Mouse (Mus musculus): Measurements from ENCODE around the gene Dact3.

The Dact3 gene

DNA sequence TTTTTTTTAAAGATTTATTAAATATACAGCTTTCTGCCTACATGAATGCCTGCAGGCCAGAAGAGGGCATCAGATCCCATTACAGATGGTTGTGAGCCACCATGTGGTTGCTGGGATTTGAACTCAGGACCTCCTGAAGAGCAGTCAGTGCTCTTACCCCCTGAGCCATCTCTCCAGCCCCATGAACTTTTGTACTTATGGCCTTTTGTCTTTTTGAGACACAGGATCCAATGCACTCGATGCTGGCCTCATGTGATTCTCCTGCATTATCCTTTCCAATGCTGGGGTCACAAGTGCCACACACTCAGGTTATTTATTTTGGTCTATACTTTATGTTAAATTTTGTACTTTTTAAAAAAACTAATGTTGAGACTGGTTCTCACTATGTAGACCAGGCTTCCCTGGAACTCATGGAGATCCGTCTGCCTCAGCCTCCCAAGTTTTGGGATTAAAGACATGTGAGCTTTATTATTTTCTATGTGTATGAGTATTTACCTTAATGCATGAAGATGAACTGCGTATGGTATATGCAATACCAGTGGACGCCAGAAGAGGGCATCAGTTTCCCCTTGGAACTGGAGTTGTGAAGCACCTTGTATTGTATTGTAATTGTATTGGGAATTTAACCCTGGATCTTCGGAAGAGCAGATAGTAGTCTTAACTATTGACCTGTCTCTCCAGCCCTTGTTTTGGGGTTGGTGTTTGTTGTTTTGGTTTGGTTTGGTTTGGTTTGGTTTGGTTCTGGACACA lies 15.0 kb upstream of the Dact3 start:
- DNase-seq = peak; percentile 74

DNA sequence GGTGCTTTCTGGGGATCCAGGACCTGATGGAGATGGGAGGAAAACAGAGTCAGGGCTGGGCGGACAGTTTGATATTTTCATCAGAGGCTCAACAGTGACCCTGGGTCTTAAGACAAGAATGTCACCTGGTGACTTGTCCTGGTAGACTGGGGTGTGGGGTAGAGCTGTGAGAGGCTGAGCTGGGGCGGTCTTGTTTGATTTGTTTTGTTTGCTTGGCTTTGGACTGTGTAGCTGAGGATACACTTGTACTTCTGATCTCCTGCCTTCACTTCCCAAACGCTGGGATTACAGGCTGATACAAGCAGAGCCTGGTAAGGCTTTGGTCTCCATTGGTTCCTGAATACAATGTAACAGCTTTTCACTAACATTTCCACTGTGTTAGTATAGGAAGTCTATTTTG lies 7.6 kb upstream of the Dact3 start:
- no peak for DNase-seq

DNA sequence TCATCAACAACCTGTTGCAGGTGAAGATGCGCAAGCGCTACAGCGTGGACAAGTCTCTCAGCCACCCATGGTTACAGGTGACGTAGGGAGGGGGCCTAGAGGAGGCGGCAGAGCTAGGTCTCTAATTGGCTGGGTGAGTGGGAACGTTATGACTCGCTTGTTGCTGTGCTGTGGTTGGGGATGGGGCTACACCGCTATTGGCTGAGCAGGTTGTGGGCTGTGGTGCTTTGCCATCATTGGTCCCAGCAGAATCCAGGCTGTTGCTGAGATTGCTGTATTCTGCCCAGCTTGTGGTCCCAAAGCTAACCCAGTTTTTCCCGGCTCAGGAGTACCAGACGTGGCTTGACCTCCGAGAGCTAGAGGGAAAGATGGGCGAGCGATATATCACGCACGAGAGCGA lies 5.6 kb upstream of the Dact3 start:
- DNase-seq = peak; percentile 68

DNA sequence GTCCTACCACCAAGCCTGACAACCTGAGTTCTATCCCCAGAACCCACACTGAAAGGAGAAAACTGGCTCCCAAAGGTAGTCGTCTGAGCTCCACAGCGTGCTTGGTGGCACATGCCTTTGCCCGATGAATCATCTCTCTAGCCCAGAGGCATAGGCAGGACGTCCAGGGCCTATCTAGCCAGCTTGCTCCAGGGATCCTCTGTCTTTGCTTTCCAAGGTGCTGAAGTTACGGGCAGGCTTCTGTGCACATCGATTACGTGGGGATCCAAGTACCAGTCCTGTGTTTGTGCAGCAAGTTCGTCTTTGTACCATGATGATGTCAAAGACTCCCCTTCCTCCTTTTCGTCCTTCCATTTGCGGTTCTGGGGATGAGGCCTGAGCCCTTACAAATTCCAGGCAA lies 3.5 kb upstream of the Dact3 start:
- DNase-seq = no peak

DNA sequence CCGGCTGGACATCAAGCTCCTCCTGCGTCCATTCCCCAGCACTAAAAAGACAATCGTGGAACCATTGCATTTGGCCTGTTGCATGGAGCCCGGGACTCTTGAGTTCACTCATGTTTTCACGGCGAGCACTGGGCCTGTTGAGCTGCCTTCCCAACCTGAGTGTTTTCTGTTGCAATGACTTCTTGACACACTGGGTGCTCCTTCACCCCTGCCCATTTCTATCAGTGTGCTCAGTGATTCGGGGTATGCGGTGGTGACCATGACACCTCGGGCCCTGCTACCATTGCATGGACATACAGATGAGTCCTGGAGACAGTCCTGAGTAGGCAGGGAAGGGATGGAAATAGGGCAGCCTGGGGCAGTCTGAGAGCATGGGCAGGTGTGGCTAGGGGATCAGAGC lies 2.6 kb upstream of the Dact3 start:
- DNase-seq = no peak

DNA sequence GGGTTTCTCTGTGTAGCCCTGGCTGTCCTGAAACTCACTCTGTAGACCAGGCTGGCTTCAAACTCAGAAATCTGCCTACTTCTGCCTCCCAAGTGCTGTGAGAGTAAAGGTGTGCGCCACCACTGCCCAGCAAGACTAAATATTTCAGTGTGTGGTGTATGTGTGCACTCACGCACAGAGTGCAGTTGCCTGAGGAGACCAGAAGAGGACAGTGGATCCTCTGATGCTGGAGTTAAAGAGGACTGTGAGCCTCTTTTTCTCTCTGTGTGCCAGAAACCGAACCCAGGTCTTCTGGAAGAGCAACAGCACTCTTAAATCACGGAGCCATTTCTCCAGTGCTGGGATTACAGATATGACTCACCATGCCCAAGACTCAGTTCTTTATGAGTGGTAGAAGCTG lies 1.7 kb upstream of the Dact3 start:
- no peak for DNase-seq

DNA sequence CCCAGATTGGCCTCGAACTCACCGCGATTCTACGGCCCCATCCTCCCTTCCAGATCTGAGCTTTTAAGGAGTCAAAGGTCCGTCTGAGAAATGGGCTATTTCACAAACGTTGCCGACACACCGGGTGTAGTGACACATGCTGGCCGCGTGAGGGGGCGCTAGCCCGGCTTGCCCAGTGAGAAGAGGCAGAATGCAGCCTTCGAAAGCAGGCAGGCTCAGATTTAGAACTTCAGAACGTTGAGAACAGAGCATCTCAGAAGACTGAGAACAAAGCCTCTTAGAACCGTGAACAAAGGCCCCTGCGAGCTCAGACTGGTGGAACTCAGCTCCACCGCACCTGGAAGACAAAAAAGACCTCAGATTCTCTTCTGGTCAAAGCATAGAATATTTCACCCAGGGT lies 927 bp upstream of the Dact3 start:
- DNase-seq = peak; percentile 85

DNA sequence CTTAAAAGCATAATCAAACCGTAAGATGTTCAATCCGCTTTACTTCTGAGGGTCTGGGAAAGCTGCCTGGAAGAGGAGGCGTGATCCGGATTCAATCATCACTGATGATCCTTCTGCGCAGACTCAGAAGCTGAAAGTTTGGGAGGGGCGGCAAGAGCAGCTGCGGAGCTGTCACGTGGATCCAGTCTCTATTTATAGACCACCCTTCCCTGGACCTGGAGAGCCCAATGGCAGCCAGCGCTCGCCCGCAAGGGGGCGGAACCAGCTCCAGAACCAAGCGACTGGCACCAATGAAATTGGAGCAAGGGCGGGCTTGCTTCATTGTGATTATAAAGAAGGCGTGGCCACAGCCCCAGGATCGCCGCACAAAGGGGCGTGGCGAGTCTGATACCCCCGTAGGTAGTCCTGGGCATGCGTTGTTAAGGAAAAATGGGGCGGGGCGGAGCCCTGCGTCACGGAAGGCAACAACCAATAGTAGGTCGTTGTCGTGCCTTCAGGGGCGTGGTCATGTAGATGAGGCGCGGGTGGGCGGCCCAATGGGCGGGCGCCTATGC lies 284 bp upstream of the Dact3 start:
- peak; percentile 100 for DNase-seq

DNA sequence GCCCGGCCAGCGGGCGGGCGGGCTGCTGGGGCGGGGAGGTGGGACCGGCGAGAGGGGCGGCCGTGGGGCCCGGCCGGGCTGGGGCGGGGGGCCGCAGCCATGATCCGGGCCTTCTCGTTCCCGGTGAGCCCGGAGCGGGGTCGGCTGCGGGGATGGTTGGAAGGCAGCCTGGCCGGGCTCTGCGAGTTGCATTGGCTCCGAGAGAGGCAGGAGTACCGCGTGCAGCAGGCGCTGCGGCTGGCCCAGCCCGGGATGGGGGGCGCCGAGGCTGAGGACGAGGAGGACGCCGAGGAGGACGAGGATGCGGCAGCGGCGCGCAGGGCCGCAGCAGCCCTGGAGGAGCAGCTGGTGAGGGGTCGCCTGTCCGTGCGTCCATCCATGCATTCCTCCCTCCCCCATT lies 209 bp downstream of the Dact3 start:
- DNase-seq = no peak

DNA sequence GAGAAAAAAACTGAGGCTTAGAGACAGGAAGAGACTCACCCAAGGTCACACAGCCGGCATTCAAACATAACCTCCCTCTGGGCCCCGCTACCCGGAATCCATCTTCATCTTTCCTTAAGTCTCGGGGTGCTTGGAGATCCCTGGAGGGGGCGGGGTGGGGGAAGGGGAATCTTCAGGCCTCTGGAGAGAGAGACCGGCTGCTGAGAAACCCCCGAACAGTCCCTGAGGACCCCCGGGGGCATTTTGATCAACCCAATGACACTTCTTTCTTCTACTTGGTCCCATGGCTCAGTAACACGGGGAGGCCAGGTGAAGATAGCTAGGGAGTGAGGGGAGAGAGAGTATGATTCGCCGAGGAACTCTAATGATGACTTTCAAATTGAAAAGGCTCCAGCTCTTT lies 889 bp downstream of the Dact3 start:
- no peak for DNase-seq

DNA sequence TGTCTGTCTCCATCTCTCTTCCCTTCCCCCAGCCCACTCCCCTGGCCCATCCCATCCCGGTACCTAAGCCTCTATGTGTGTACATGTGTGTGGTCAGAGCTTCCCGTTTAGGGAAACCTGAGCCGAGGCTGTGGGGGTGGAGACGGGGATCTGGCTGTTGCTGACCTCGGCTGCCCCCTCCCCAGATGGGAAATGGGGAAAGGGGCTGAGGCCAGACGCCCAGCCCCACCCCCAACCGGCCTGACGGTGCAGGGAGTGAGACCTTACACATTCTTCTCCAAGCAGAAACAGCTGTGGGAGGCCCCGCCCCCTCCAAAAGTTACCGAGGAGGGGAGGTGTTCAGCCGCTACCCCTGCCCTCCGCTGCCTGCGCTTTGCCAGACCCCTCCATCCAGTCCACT lies 1.5 kb downstream of the Dact3 start:
- peak; percentile 73 for DNase-seq

DNA sequence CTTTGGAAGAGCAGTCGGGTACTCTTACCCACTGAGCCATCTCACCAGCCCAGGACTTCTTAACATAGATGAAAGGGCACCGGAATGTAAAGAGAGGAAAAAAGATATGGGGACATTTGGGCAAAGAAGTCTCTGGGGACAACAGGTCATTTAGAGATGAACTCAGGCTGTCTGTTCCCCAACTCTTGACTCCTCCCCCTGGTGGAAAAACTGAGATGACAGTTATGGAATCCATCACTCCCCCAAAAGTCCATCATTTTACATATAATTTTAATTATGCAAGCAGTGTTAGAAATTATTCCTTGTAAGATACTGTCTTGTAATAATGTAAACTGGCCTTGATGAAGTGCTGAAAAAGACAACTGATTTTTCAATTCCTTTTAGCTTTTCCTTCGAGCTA lies 2.6 kb downstream of the Dact3 start:
- no peak for DNase-seq

DNA sequence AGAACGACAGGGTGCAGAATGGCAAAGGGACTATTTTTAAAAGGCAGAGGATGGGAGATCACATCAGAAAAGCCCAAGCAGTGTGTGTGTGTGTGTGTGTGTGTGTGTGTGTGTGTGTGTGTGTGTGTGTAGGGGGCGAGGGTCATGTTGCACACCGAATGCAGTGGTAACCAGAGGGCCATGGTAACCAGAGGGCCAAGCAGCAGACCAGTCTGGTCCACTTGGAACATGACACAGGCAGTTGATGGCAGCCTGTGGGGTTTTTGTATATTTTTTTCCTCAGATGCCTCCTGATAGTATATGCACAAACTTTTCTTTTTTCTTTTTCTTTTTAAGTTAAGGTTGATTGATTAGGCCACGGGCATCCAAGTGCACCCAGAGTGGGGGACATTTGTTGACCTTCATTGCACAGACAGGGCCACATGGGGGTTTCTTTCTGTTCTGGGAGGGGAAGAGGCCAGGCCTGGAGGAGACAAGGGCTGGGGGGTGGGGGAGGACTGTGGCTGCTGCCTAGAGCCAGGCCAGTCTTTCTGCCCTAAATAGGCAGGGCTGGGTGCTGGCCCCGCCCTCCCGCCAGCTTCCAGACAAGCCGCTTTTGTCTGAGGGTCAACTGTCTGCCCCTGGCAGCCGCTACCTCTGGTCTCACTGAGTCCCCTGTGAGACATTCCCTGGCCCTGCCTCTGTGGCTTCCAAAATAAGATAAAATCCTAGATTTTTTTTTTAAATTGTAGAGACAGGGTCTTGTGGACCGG lies 4.9 kb downstream of the Dact3 start:
- DNase-seq = peak; percentile 73

DNA sequence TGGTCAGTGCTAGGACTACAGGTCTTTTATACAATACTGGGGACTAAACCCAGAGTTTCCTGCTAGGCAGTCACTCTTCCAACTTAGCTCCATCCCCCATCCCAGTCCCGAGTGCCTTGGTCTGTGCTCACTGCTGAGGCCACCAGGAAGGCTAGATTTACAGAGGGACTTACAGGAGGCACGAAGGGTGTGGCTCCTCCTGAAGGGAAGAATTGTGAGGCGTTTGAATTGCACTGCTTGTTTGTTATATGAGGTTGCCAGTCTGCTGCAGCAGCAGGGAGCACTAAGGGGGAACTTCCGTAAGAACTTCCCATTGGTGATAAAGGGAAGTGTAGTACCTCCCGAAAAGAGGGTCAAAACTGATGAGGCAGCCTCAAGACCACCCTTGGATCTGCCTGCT lies 5.5 kb downstream of the Dact3 start:
- DNase-seq = no peak

DNA sequence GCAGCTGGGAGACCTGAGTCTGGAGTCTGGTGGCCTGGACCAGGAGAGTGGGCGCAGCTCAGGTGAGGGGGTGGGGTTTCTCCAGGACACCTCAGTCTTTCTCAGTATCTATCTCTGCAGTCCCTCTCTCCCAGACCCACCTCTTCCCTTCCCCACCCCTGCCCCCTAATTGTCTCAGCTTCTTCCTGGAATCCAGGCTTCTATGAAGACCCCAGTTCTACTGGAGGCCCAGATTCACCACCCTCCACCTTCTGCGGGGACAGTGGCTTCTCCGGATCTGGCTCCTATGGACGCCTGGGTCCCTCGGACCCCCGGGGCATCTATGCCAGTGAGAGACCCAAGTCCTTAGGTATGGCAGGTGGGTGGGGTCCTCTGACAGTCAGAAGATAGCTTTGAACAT lies 8.0 kb downstream of the Dact3 start:
- no peak for DNase-seq

DNA sequence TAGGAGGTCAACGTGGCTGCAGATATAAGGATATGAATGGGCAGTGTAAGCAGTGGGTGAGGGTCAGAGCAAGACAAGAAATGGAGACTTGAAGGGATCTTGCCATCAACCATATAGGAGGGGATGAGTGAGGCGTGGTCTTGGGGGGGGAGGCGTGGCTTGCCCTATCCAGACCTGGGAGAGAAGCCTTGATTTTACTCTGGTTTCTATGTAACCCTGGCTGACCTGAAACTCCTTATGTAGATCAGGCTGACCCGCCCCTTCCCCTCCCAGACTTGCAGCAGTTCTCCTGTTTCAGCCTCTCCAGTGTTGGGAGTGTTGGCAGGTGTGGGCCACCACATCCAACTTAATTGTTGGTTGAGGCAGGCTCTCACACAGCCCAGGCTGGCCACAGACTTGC lies 9.2 kb downstream of the Dact3 start:
- DNase-seq = no peak

DNA sequence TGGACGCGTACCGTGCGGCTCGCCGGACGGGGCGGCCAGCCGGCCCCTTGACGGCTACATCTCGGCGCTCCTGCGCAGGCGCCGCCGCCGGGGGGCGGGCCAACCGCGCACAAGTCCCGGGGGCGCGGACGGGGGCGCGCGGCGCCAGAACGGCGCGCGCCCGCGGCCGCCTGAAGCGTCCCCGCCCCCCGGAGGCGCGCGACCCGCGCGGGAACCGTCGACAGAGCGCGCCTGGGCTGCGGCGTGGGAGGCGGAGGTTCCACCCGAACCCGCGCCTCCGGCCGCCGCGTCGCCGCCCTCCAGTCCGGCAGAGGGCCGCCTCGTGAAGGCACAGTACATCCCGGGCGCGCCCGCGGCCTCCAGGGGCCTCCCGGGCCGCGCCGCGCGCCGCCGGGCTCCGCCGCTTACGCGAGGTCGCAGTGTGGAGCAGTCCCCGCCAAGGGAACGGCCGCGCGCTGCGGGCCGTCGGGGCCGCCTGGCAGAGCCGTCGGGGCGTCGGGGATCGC lies 10.2 kb downstream of the Dact3 start:
- no peak for DNase-seq

DNA sequence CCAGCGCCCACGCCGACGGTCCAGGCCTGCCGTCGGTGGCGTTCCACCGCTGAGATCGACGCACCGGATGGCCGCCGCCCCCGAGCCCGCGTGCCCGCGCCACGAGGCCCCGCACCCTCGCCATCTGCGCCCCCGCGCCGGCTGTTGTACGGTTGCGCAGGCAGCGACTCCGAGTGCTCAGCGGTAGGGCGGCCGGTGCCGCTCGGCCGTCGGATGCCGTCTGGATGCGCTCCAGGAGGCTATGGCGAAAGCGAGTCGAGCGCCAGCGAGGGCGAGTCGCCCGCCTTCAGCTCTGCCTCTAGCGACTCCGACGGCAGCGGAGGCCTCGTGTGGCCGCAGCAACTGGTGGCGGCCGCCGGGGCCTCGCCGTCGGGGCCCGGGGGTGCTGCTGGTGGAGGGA lies 10.8 kb downstream of the Dact3 start:
- DNase-seq = no peak

DNA sequence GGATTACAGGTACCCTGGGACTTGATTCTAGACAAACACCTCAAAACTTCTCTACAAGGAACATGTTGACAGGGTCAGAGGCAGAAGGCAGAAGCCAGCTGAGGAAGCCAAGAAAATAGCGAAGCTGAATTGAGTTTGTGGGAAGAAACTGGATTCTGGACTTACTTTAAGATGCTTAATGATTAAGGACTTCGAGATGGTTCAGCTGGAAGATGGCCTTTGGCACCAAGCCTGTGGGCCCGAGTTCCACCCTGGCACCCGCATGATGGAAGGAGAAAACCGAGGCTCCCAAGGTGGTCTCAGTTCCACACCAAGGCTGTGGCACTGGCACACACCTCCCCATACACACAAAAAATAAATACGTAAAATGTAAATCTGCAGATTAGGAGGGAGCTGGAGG lies 15.4 kb downstream of the Dact3 start:
- peak; percentile 73 for DNase-seq

DNA sequence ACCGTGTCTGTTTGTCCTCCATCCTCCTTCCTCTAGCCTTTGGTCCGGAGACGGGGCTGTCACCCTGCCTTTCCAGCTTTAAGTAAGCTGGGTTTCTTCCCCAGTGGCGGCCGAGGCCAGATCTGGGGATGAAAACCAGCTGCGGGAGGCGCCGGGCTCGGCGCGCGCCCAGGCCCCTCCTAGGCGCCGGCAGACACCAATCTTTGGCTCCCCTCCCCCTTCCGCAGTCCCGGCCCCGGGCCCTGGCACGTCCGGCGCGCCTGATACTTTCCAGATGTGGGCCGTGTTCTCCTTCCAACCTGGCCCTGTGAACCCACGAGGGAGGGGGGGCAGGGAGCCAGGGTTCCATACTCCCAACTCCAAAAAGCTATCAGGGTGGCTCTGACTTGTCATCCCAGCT lies 15.8 kb downstream of the Dact3 start:
- DNase-seq = peak; percentile 92

DNA sequence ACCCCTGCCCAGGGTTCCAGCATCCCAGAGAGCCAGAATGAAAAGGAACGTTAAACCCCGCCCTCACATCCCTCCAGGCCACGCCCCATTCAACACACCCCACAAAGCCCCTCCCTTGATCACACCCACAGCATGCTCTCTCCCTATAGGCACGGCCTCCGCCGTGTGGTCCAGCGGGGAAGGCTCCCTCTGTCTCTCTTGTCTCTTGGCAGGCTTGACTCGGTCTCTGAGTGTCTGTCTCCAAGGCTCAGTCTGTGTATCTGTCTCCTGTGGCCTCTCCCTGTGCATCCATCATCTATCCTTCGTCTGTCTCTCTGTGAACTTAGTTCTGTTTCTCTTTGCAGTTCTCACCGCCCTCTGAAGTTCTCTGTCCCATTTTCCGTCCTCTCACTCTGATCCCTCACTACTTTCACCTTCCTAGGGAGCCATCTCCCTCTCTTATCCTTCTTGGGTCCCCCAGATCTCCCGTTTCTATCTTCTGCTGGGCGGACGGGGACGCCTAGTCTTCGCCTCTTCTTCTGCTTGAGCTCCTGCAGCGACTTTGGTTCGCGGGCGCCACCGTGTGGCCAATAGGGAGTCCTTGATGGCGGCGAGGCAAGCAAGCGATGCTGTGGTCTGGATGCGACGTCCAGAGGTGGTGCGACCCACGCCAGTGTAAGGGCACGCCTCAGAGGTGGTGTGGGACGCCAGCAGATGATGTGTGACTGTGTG lies 16.7 kb downstream of the Dact3 start, which contains the start of gene Gng8:
Gene Gng8, plus strand, starts transcription at position 146 of the 711 bp plus-strand sequence.
- DNase-seq = peak; percentile 94

DNA sequence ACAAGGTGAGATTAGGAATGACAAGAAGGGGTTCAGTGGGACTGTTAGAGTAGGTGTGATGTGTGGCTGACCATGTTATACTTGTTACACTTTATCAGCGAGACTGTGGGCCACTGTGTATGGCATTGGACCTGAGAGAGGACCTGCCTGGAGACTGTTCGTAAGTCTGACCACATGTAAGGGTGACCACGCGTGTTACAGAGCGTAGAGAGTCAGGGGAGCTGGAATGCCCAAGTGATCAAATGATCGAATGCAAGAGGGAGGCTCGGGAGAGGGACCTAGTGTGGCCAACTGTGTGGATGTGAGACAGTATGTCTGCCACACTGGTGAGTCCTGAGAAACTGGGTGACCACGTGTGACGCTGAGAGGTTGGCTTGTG lies 17.2 kb downstream of the Dact3 start:
- DNase-seq = no peak

DNA sequence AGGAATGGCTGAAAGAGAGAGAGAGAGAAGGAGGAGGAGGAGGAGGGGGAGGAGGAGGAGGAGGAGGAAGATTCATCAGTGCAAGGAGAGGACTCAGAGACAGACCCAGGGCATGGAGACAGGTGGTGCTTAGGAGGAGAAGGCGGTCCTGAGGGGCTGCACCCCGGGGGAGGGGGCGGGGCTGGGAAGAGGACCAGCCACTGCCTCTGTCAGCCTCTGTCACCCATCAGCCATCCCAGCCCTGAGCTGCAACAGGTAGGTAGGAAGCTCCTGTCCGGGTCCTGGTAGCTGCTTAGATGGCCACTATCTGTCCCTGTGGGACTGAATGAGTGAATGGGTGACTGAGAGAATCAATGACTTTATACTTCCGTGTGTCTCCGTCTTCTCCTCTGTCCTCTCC lies 18.5 kb downstream of the Dact3 start:
- no peak for DNase-seq
